Mouse (Mus musculus): Measurements from ENCODE around the gene Fli1. TPM values are rescaled to one million over a fixed set of nuclear protein-coding genes. Genes with fewer than 3 reads are reported as not detected.

Gene Fli1
- polyA plus RNA-seq, 1 experiment from 2014 or later = 18.8 TPM

GRCm38 (mm10) chr9:32535201-32535955 is 7.3 kb downstream of the Fli1 start:
- Histone ChIP-seq H3K4me2 (ENCODE audit: low read depth, low read length) (no peak overlapping the region), H3K9ac (ENCODE audit: low read depth, low read length) (no peak overlapping the region), H3K9me3 (ENCODE audit: control insufficient read depth, low read length) (no peaks in the 10 kb centered on the region), H3K27me3 (replicated peaks; ENCODE audit: control insufficient read depth, insufficient read depth, low read length) (peaks cover 3% of the 10 kb centered on the region; the same call in 1 of the 2 replicates), H3K27ac (replicated peaks; ENCODE audit: low read depth, low read length) (no peak overlapping the region), H3K36me3 (ENCODE audit: control insufficient read depth, insufficient read depth, low read length) (no peaks in the 10 kb centered on the region), H3K4me1 (ENCODE audit: control insufficient read depth, insufficient read depth, low read length) (no peaks in the 10 kb centered on the region; the same call in 1 of the 2 replicates), H3K4me3 (ENCODE audit: low read depth, low read length) (no peak overlapping the region)
- ATAC-seq (ENCODE audit: low read depth) = no peak
- WGBS = 60% methylated on average over 2 of the region's 2 CpGs
- DNase-seq (ENCODE audit: low spot score) = no peak

GRCm38 (mm10) chr9:32534025-32534615 is 8.5 kb downstream of the Fli1 start:
- no peak overlapping the region for H3K4me3 ChIP-seq (ENCODE audit: low read depth, low read length)
- H3K9ac ChIP-seq (ENCODE audit: low read depth, low read length) = no peak overlapping the region
- H3K27ac ChIP-seq (replicated peaks; ENCODE audit: low read depth, low read length) = no peak overlapping the region
- DNase-seq (ENCODE audit: low spot score) = no peak
- no peaks in the 10 kb centered on the region for H3K27me3 ChIP-seq (replicated peaks; ENCODE audit: control insufficient read depth, insufficient read depth, low read length)
- WGBS = 74% methylated on average over 11 of the region's 11 CpGs
- no peaks in the 10 kb centered on the region for H3K9me3 ChIP-seq (ENCODE audit: control insufficient read depth, low read length)
- no peaks in the 10 kb centered on the region; the same call in 1 of the 2 replicates for H3K4me1 ChIP-seq (ENCODE audit: control insufficient read depth, insufficient read depth, low read length)
- no peak overlapping the region for H3K4me2 ChIP-seq (ENCODE audit: low read depth, low read length)
- H3K36me3 ChIP-seq (ENCODE audit: control insufficient read depth, insufficient read depth, low read length) = no peaks in the 10 kb centered on the region
- ATAC-seq (ENCODE audit: low read depth) = no peak

DNA sequence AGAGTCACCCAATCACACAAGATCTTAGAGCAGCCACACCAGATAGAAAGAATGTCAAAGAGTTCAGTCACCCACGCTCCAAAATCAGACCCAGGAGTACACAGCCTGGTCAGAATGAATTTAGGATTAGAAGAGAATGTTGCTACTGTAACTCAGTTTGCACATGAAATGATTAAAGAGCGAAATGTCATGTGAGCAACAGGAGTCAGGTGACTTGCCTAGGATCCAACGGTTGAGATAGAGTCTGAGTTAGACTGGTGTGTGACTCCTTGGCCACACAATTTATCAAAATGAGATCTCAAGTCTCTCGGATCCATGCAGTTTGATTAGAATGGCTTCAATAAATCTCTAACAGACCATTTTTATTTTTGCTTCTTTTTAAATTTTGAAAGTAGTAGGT is 11.1 kb downstream of the Fli1 start:
- no peak overlapping the region for H3K27ac ChIP-seq (replicated peaks; ENCODE audit: low read depth, low read length)
- ATAC-seq (ENCODE audit: low read depth) (no peak), DNase-seq (ENCODE audit: low spot score) (no peak)
- H3K4me2 ChIP-seq (ENCODE audit: low read depth, low read length) = no peak overlapping the region
- H3K9ac ChIP-seq (ENCODE audit: low read depth, low read length) = no peak overlapping the region
- H3K4me3 ChIP-seq (ENCODE audit: low read depth, low read length) = no peak overlapping the region
- no peaks in the 10 kb centered on the region for H3K9me3 ChIP-seq (ENCODE audit: control insufficient read depth, low read length)
- H3K36me3 ChIP-seq (ENCODE audit: control insufficient read depth, insufficient read depth, low read length) = no peaks in the 10 kb centered on the region
- H3K27me3 ChIP-seq (replicated peaks; ENCODE audit: control insufficient read depth, insufficient read depth, low read length) = no peaks in the 10 kb centered on the region
- H3K4me1 ChIP-seq (ENCODE audit: control insufficient read depth, insufficient read depth, low read length) = no peaks in the 10 kb centered on the region; the same call in 1 of the 2 replicates
- WGBS = 78% methylated on average over 4 of the region's 4 CpGs

DNA sequence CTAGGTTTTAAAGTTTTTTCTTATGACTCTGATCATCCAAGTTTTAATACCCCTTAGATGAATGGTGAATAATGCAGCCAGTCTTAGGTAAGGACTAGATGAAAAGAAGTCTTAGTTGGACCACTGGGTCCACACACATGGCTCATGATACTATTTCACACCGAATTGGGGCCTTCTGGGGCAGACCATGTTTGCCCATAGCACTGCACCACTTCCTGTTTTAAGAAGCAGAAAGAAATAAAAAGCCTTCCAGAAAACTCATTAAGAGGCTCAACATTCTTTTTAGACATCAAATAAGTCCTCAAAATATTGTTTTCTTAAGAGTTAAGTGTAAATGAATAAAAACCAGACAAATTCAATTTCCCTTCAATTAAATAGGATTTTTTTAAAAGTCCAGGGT is 11.7 kb downstream of the Fli1 start:
- ATAC-seq (ENCODE audit: low read depth) = no peak
- Histone ChIP-seq H3K9me3 (ENCODE audit: control insufficient read depth, low read length) (no peaks in the 10 kb centered on the region), H3K4me1 (ENCODE audit: control insufficient read depth, insufficient read depth, low read length) (no peaks in the 10 kb centered on the region; the same call in 1 of the 2 replicates), H3K4me2 (ENCODE audit: low read depth, low read length) (no peak overlapping the region), H3K27me3 (replicated peaks; ENCODE audit: control insufficient read depth, insufficient read depth, low read length) (no peaks in the 10 kb centered on the region), H3K27ac (replicated peaks; ENCODE audit: low read depth, low read length) (no peak overlapping the region), H3K9ac (ENCODE audit: low read depth, low read length) (no peak overlapping the region), H3K36me3 (ENCODE audit: control insufficient read depth, insufficient read depth, low read length) (no peaks in the 10 kb centered on the region), H3K4me3 (ENCODE audit: low read depth, low read length) (no peak overlapping the region)
- 66% methylated on average over 1 of the region's 1 CpGs for WGBS
- no peak for DNase-seq (ENCODE audit: low spot score)

GRCm38 (mm10) chr9:32530188-32530587 is 12.5 kb downstream of the Fli1 start:
- Histone ChIP-seq H3K4me3 (ENCODE audit: low read depth, low read length) (no peak overlapping the region), H3K9me3 (ENCODE audit: control insufficient read depth, low read length) (no peaks in the 10 kb centered on the region), H3K4me2 (ENCODE audit: low read depth, low read length) (no peak overlapping the region), H3K27ac (replicated peaks; ENCODE audit: low read depth, low read length) (peak overlapping the region; percentile 6; the same call in 1 of the 2 replicates), H3K4me1 (ENCODE audit: control insufficient read depth, insufficient read depth, low read length) (no peaks in the 10 kb centered on the region; the same call in 1 of the 2 replicates), H3K9ac (ENCODE audit: low read depth, low read length) (no peak overlapping the region), H3K27me3 (replicated peaks; ENCODE audit: control insufficient read depth, insufficient read depth, low read length) (no peaks in the 10 kb centered on the region), H3K36me3 (ENCODE audit: control insufficient read depth, insufficient read depth, low read length) (no peaks in the 10 kb centered on the region)
- 84% methylated on average over 5 of the region's 5 CpGs for WGBS
- no peak for DNase-seq (ENCODE audit: low spot score)
- ATAC-seq (ENCODE audit: low read depth) = no peak

DNA sequence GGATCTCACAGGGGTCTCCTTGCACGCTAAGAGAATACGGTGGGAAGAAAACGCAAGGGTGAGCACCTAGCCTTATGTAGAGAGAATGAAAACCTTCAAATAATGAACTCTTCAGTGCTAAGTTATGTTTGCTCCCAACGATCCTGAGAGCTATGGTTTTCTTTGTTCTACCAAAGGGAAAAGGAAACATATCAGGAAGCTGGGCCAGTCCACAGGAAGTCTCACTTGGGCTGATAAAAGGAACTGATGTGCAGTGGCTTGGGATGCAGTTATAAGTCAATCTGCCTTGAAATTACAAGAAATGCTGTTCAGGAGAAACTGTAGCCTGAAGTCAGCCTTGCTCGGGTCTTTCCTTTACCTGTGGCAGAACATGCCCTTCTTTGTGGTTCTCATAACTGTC is 13.1 kb downstream of the Fli1 start:
- no peaks in the 10 kb centered on the region for H3K27me3 ChIP-seq (replicated peaks; ENCODE audit: control insufficient read depth, insufficient read depth, low read length)
- no peaks in the 10 kb centered on the region for H3K9me3 ChIP-seq (ENCODE audit: control insufficient read depth, low read length)
- no peak overlapping the region for H3K27ac ChIP-seq (replicated peaks; ENCODE audit: low read depth, low read length)
- no peak overlapping the region for H3K4me3 ChIP-seq (ENCODE audit: low read depth, low read length)
- DNase-seq (ENCODE audit: low spot score) (no peak), ATAC-seq (ENCODE audit: low read depth) (no peak)
- H3K4me1 ChIP-seq (ENCODE audit: control insufficient read depth, insufficient read depth, low read length) = no peaks in the 10 kb centered on the region; the same call in 1 of the 2 replicates
- H3K9ac ChIP-seq (ENCODE audit: low read depth, low read length) = no peak overlapping the region
- no peak overlapping the region for H3K4me2 ChIP-seq (ENCODE audit: low read depth, low read length)
- H3K36me3 ChIP-seq (ENCODE audit: control insufficient read depth, insufficient read depth, low read length) = no peaks in the 10 kb centered on the region
- 86% methylated on average over 5 of the region's 5 CpGs for WGBS

DNA sequence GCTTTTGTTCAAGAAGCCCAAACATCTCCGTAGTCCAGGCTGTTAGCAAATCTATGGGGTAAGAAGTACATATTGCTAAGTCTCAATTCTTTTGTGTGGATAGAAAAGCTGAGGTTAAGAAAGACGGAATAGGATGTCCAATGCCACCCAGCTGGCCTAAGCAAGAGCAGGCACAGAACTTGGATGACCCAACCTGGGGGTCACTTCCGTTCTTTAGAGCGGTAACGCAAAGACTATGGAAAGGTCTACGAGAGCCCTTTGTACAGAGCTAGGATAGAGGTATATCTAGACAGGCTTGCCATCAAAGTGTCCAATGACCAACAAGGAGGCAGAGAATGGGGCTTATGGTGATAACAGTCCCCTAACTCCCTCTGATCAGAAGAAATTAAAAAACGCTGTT is 15.3 kb downstream of the Fli1 start:
- H3K4me3 ChIP-seq (ENCODE audit: low read depth, low read length) = no peak overlapping the region
- 94% methylated on average over 7 of the region's 7 CpGs for WGBS
- no peak for ATAC-seq (ENCODE audit: low read depth)
- no peaks in the 10 kb centered on the region for H3K9me3 ChIP-seq (ENCODE audit: control insufficient read depth, low read length)
- H3K36me3 ChIP-seq (ENCODE audit: control insufficient read depth, insufficient read depth, low read length) = no peaks in the 10 kb centered on the region
- no peak overlapping the region for H3K9ac ChIP-seq (ENCODE audit: low read depth, low read length)
- no peak overlapping the region for H3K27ac ChIP-seq (replicated peaks; ENCODE audit: low read depth, low read length)
- H3K27me3 ChIP-seq (replicated peaks; ENCODE audit: control insufficient read depth, insufficient read depth, low read length) = no peaks in the 10 kb centered on the region
- no peak for DNase-seq (ENCODE audit: low spot score)
- H3K4me1 ChIP-seq (ENCODE audit: control insufficient read depth, insufficient read depth, low read length) = no peaks in the 10 kb centered on the region; the same call in 1 of the 2 replicates
- no peak overlapping the region for H3K4me2 ChIP-seq (ENCODE audit: low read depth, low read length)

GRCm38 (mm10) chr9:32525787-32526186 is 16.9 kb downstream of the Fli1 start:
- H3K4me2 ChIP-seq (ENCODE audit: low read depth, low read length) = no peak overlapping the region
- no peaks in the 10 kb centered on the region for H3K36me3 ChIP-seq (ENCODE audit: control insufficient read depth, insufficient read depth, low read length)
- WGBS = 85% methylated on average over 5 of the region's 5 CpGs
- ATAC-seq (ENCODE audit: low read depth) = no peak
- no peak overlapping the region for H3K4me3 ChIP-seq (ENCODE audit: low read depth, low read length)
- H3K9me3 ChIP-seq (ENCODE audit: control insufficient read depth, low read length) = no peaks in the 10 kb centered on the region
- no peak overlapping the region for H3K9ac ChIP-seq (ENCODE audit: low read depth, low read length)
- no peaks in the 10 kb centered on the region for H3K27me3 ChIP-seq (replicated peaks; ENCODE audit: control insufficient read depth, insufficient read depth, low read length)
- DNase-seq (ENCODE audit: low spot score) = no peak
- H3K27ac ChIP-seq (replicated peaks; ENCODE audit: low read depth, low read length) = peak overlapping the region; percentile 56; the same call in 1 of the 2 replicates
- H3K4me1 ChIP-seq (ENCODE audit: control insufficient read depth, insufficient read depth, low read length) = no peaks in the 10 kb centered on the region; the same call in 1 of the 2 replicates
